Mouse (Mus musculus) lung, postnatal 0 days (tissue): ENCODE results near the gene Kcp.

Source experiments
- CTCF ChIP-seq: IDR thresholded peaks from 2 replicates; pipeline ENCODE4 v1.5.1; 2016; ENCODE audit warnings: antibody characterized with exemption, mild to moderate bottlenecking
- EP300 ChIP-seq: IDR thresholded peaks from 2 replicates; pipeline ENCODE4 v1.6.1; 2016; ENCODE audit warnings: antibody characterized with exemption, mild to moderate bottlenecking, control low read depth

DNA sequence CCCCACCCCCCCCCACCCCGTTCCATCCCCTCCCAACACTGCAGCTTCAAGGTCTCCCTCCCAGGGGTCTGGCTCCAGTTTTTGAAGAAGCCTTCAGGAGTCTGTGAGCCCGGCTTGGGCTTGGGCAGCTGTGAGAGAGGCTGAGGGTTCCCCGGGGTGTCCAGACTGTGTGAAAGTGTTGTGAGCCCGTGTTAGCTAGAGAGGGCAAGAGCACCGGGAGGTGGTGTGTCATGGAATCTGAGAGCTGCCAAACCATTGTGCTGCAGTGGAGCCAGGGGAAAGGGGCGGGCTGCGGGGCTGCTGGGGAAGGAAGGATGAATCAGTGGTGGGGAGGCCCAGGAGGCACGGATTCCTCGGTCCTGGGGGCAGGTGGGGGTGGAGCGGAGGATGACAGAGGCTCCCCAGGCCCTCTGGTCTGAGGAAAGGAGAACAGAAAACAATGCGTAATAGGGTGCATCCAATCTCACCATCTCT lies 71.3 kb downstream of the Kcp start:
- TF ChIP-seq CTCF (no peak), EP300 (no peak)
